Mouse (Mus musculus): Measurements from ENCODE around the gene Nrxn1. TPM values are rescaled to one million over a fixed set of nuclear protein-coding genes. Genes with fewer than 3 reads are reported as not detected.

Nrxn1 gene
- polyA plus RNA-seq, 1 experiment = not detected

GRCm38 (mm10) chr17:90323674-90324073 lies 769.2 kb downstream of the Nrxn1 start:
- WGBS = 91% methylated on average over 6 of the region's 6 CpGs
- no peaks in the 10 kb centered on the region for H3K4me1 ChIP-seq (ENCODE audit: control insufficient read depth, insufficient read depth, low read length)
- H3K4me3 ChIP-seq (ENCODE audit: insufficient read depth, low read depth, low read length) = no peak overlapping the region
- no peak for TF ChIP-seq CTCF (IDR thresholded peaks at IDR 0.05; ENCODE audit: insufficient read depth, low read depth, low read length)
- no peak for TF ChIP-seq POLR2A (IDR thresholded peaks at IDR 0.05; ENCODE audit: insufficient read depth, low read depth, low read length)
- no peak overlapping the region for H3K27ac ChIP-seq (ENCODE audit: insufficient read depth, low read depth, low read length)

- Histone ChIP-seq H3K27ac (ENCODE audit: insufficient read depth, low read depth, low read length) (no peak overlapping the region), H3K4me1 (ENCODE audit: control insufficient read depth, insufficient read depth, low read length) (no peaks in the 10 kb centered on the region), H3K4me3 (ENCODE audit: insufficient read depth, low read depth, low read length) (no peak overlapping the region)
- TF ChIP-seq CTCF (IDR thresholded peaks at IDR 0.05; ENCODE audit: insufficient read depth, low read depth, low read length) (no peak), POLR2A (IDR thresholded peaks at IDR 0.05; ENCODE audit: insufficient read depth, low read depth, low read length) (no peak)
- 81% methylated on average over 4 of the region's 4 CpGs for WGBS
Measured at GRCm38 (mm10) chr17:90272225-90272624, 820.6 kb downstream of the Nrxn1 start.

- TF ChIP-seq POLR2A (IDR thresholded peaks at IDR 0.05; ENCODE audit: insufficient read depth, low read depth, low read length) (no peak), CTCF (IDR thresholded peaks at IDR 0.05; ENCODE audit: insufficient read depth, low read depth, low read length) (no peak)
- WGBS = 49% methylated on average over 4 of the region's 4 CpGs
- Histone ChIP-seq H3K4me3 (ENCODE audit: insufficient read depth, low read depth, low read length) (no peak overlapping the region), H3K4me1 (ENCODE audit: control insufficient read depth, insufficient read depth, low read length) (no peaks in the 10 kb centered on the region), H3K27ac (ENCODE audit: insufficient read depth, low read depth, low read length) (no peak overlapping the region)
Measured at GRCm38 (mm10) chr17:90271165-90271564, 821.7 kb downstream of the Nrxn1 start.

GRCm38 (mm10) chr17:90269143-90269542 lies 823.7 kb downstream of the Nrxn1 start:
- no peak for TF ChIP-seq POLR2A (IDR thresholded peaks at IDR 0.05; ENCODE audit: insufficient read depth, low read depth, low read length)
- no peak for TF ChIP-seq CTCF (IDR thresholded peaks at IDR 0.05; ENCODE audit: insufficient read depth, low read depth, low read length)
- Histone ChIP-seq H3K27ac (ENCODE audit: insufficient read depth, low read depth, low read length) (no peak overlapping the region), H3K4me3 (ENCODE audit: insufficient read depth, low read depth, low read length) (no peak overlapping the region), H3K4me1 (ENCODE audit: control insufficient read depth, insufficient read depth, low read length) (no peaks in the 10 kb centered on the region)
- WGBS = 72% methylated on average over 2 of the region's 2 CpGs

- WGBS = 77% methylated on average over 5 of the region's 5 CpGs
- no peak overlapping the region for H3K27ac ChIP-seq (ENCODE audit: insufficient read depth, low read depth, low read length)
- TF ChIP-seq POLR2A (IDR thresholded peaks at IDR 0.05; ENCODE audit: insufficient read depth, low read depth, low read length) (no peak), CTCF (IDR thresholded peaks at IDR 0.05; ENCODE audit: insufficient read depth, low read depth, low read length) (no peak)
- H3K4me1 ChIP-seq (ENCODE audit: control insufficient read depth, insufficient read depth, low read length) = no peaks in the 10 kb centered on the region
- no peak overlapping the region for H3K4me3 ChIP-seq (ENCODE audit: insufficient read depth, low read depth, low read length)
Measured at GRCm38 (mm10) chr17:90253451-90254131, 839.3 kb downstream of the Nrxn1 start.

- WGBS = 69% methylated on average over 1 of the region's 1 CpGs
- Histone ChIP-seq H3K27ac (ENCODE audit: insufficient read depth, low read depth, low read length) (no peak overlapping the region), H3K4me3 (ENCODE audit: insufficient read depth, low read depth, low read length) (no peak overlapping the region), H3K4me1 (ENCODE audit: control insufficient read depth, insufficient read depth, low read length) (no peaks in the 10 kb centered on the region)
- TF ChIP-seq POLR2A (IDR thresholded peaks at IDR 0.05; ENCODE audit: insufficient read depth, low read depth, low read length) (no peak), CTCF (IDR thresholded peaks at IDR 0.05; ENCODE audit: insufficient read depth, low read depth, low read length) (no peak)
Measured at GRCm38 (mm10) chr17:90252196-90252595, 840.7 kb downstream of the Nrxn1 start.

- WGBS = 63% methylated on average over 7 of the region's 7 CpGs
- TF ChIP-seq POLR2A (IDR thresholded peaks at IDR 0.05; ENCODE audit: insufficient read depth, low read depth, low read length) (no peak), CTCF (IDR thresholded peaks at IDR 0.05; ENCODE audit: insufficient read depth, low read depth, low read length) (no peak)
- Histone ChIP-seq H3K27ac (ENCODE audit: insufficient read depth, low read depth, low read length) (no peak overlapping the region), H3K4me3 (ENCODE audit: insufficient read depth, low read depth, low read length) (no peak overlapping the region), H3K4me1 (ENCODE audit: control insufficient read depth, insufficient read depth, low read length) (no peaks in the 10 kb centered on the region)
Measured at GRCm38 (mm10) chr17:90247071-90247849, 845.6 kb downstream of the Nrxn1 start.

GRCm38 (mm10) chr17:90244339-90244738 lies 848.5 kb downstream of the Nrxn1 start:
- no peaks in the 10 kb centered on the region for H3K4me1 ChIP-seq (ENCODE audit: control insufficient read depth, insufficient read depth, low read length)
- 65% methylated on average over 2 of the region's 2 CpGs for WGBS
- H3K27ac ChIP-seq (ENCODE audit: insufficient read depth, low read depth, low read length) = no peak overlapping the region

GRCm38 (mm10) chr17:90238964-90239363 lies 853.9 kb downstream of the Nrxn1 start:
- WGBS = 74% methylated on average over 3 of the region's 3 CpGs
- no peak for TF ChIP-seq POLR2A (IDR thresholded peaks at IDR 0.05; ENCODE audit: insufficient read depth, low read depth, low read length)
- no peak for TF ChIP-seq CTCF (IDR thresholded peaks at IDR 0.05; ENCODE audit: insufficient read depth, low read depth, low read length)
- Histone ChIP-seq H3K4me3 (ENCODE audit: insufficient read depth, low read depth, low read length) (no peak overlapping the region), H3K4me1 (ENCODE audit: control insufficient read depth, insufficient read depth, low read length) (no peaks in the 10 kb centered on the region), H3K27ac (ENCODE audit: insufficient read depth, low read depth, low read length) (no peak overlapping the region)

More at GRCm38 (mm10) chr17:90244339-90244738, 848.5 kb downstream of the Nrxn1 start:
- no peak overlapping the region for H3K4me3 ChIP-seq (ENCODE audit: insufficient read depth, low read depth, low read length)
- no peak for TF ChIP-seq POLR2A (IDR thresholded peaks at IDR 0.05; ENCODE audit: insufficient read depth, low read depth, low read length)
- no peak for TF ChIP-seq CTCF (IDR thresholded peaks at IDR 0.05; ENCODE audit: insufficient read depth, low read depth, low read length)
